Mouse (Mus musculus) gastrocnemius, adult 2 months (tissue): Measurements from ENCODE around the gene Ramp3. TPM values are rescaled to one million over a fixed set of nuclear protein-coding genes. Genes with fewer than 3 reads are reported as not detected.

ENCODE experiments used
- DNase-seq: peaks from one replicate; pipeline ENCODE4 v3.0.0; 2022
- H3K27ac ChIP-seq: fragments of 200-600 bp; 2 replicates; pipeline ENCODE4 v1.8.1; 2022; ENCODE audit warnings: mild to moderate bottlenecking
- H3K4me3 ChIP-seq: fragments of 200-600 bp; 2 replicates; pipeline ENCODE4 v1.8.1; 2022; ENCODE audit warnings: mild to moderate bottlenecking, moderate library complexity
- CTCF ChIP-seq: fragments of 200-600 bp; IDR thresholded peaks from 2 replicates; pipeline ENCODE4 v1.8.1; 2022; ENCODE audit warnings: antibody characterized with exemption, mild to moderate bottlenecking, moderate library complexity
- intact Hi-C: fragments of 180-260 bp; cut with DNase I; formaldehyde crosslinking; loops from one replicate; pipeline ENCODE4 v1.15.1; 2025
- total RNA-seq, 2 experiments: library from RNA; stranded (reverse); gene quantifications; 2 replicates each; pipeline ENCODE4 v1.2.3; 2021

Ramp3 gene
- total RNA-seq, 2 experiments from 2014 or later, result 0.46 to 1.2 TPM

DNA sequence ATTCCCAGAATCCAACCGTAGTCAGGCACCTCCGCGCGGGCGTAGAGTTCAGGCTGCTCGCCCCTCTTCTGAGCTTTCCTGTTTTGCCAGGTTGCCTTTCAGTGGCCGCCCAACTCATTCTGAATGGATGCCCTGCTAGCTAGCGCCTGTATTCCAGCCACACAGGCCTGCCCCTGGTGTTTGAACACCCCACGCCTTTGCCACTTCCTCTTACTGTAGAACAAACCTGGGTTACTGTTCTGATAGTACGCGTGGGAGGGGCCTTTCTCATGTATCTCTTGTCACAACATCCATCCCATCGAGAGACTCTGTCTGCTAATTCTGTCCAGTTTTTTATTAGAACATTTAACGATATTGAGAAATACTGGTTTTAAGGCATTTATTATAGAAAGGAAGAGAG lies 48.5 kb downstream of the Ramp3 start:
- Histone ChIP-seq H3K4me3 (no peak overlapping the region), H3K27ac (no peak overlapping the region)
- DNase-seq, result no peak
- intact Hi-C loops, result no loop called here
- TF ChIP-seq CTCF, result no peak

DNA sequence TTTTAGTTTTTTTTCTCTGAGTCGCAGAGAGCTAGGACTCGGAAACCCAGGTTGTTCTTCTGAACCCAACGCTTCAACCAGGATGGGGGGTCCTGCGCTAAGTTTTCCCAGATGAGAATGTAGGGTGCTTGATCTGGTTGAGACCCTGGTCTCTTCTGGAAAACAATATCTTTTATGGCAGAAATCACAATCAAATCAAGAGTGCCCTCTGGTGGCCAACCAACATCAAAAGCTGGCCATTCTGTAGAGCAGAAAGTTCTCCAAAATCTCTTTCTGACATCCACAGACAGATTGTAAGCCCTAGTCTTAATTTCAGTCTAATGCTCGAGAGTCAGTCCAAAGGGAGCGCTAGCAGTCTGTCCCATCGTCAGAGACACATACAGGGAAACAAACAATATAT lies 50.1 kb downstream of the Ramp3 start:
- TF ChIP-seq CTCF, result peak; percentile 17; the same call in 1 of the 2 replicates
- Histone ChIP-seq H3K4me3 (no peak overlapping the region), H3K27ac (no peak overlapping the region)
- no peak for DNase-seq
- intact Hi-C loops, result no loop called here

DNA sequence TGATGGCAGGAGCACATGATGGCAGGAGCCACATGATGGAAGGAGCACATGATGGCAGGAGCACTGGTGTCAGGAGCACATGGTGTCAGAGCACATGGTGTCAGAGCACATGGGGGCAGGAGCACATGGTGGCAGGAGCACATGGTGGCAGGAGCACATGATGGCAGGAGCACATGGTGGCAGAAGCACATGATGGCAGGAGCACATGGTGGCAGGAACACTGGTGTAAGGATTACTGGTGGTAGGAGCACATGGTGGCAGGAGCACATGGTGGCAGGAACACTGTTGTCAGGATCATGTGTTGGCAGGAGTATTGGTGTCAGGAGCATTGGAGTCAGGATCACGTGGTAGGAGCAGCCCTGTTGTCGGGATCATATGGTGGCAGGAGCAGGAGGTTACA lies 52.1 kb downstream of the Ramp3 start:
- no peak for TF ChIP-seq CTCF
- intact Hi-C loops, result no loop called here
- Histone ChIP-seq H3K4me3 (no peak overlapping the region), H3K27ac (no peak overlapping the region)
- DNase-seq, result no peak

DNA sequence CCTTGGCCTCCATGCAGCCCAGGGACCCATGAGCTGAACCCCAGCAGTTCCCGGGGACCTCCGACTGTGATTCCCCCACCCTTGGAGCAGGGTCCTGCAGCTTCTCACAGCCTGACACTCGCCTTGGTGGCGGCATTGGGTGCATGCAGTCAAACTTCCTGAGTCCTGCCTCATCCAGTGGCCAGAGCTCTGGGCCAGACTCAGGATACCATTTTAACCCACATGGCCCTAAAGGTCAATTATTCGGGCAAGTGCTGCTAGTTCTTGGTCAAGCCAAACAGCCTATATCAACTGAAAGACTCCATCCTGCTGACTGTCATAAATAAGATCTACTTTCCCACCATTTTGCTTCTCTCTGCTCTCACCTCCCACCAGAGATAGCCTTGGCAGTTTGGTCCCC lies 62.4 kb downstream of the Ramp3 start:
- DNase-seq, result no peak
- intact Hi-C loops, result no loop called here
- Histone ChIP-seq H3K4me3 (no peak overlapping the region), H3K27ac (no peak overlapping the region)
- TF ChIP-seq CTCF, result no peak

DNA sequence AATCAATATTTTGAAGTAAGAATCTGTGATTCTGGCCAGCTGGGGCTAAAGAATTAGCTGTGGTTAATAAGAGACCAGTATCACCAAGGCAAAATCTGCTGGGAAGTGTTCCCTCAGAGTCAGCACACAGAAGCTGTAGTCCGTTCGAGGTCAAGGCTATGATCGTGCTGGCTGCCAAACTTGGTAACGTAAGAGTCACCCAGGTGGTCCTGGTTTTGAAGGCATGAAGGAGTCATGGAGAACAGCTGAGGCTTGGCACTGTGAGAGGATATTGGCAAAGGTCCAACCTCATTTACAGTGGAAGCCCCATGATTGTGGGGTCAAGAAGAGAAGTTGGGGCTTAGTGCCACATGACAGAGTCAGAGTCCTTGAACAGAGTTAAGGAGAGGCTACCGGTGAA lies 68.6 kb downstream of the Ramp3 start:
- no peak for TF ChIP-seq CTCF
- no peak for DNase-seq
- H3K27ac ChIP-seq, result no peak overlapping the region
- H3K4me3 ChIP-seq, result no peak overlapping the region
- intact Hi-C loops, result no loop called here

Other genes with a start within 250 kb of the Ramp3 start
- 100 to 1,000 TPM; 205 to 209 TPM for gene Ppia, start 243.1 kb upstream of the Ramp3 start, total RNA-seq
- gene H2afv, start 214.1 kb upstream of the Ramp3 start, total RNA-seq, result 10 to 100 TPM; 44.2 to 70.3 TPM
- 10 to 100 TPM; 19.9 to 23.5 TPM for gene Purb, start 182.6 kb upstream of the Ramp3 start, total RNA-seq
- gene Myo1g, start 137.6 kb upstream of the Ramp3 start, total RNA-seq, result under 1 TPM; 0.36 to 0.56 TPM
- gene Ccm2, start 111.6 kb upstream of the Ramp3 start, total RNA-seq, result 10 to 100 TPM; 20.8 to 23.8 TPM
- gene Nacad, start 52.5 kb upstream of the Ramp3 start, total RNA-seq, result under 1 TPM; 0.28 to 0.38 TPM
- 10 to 100 TPM; 57.3 to 79.3 TPM for gene Tbrg4, start 32.5 kb upstream of the Ramp3 start, total RNA-seq
- gene Wap, start 19.9 kb upstream of the Ramp3 start, total RNA-seq, result not detected
- gene Gm11983, start 179.1 kb downstream of the Ramp3 start, total RNA-seq, result not detected